Mouse (Mus musculus): ENCODE data around the gene Secisbp2l.

Gene Secisbp2l

DNA sequence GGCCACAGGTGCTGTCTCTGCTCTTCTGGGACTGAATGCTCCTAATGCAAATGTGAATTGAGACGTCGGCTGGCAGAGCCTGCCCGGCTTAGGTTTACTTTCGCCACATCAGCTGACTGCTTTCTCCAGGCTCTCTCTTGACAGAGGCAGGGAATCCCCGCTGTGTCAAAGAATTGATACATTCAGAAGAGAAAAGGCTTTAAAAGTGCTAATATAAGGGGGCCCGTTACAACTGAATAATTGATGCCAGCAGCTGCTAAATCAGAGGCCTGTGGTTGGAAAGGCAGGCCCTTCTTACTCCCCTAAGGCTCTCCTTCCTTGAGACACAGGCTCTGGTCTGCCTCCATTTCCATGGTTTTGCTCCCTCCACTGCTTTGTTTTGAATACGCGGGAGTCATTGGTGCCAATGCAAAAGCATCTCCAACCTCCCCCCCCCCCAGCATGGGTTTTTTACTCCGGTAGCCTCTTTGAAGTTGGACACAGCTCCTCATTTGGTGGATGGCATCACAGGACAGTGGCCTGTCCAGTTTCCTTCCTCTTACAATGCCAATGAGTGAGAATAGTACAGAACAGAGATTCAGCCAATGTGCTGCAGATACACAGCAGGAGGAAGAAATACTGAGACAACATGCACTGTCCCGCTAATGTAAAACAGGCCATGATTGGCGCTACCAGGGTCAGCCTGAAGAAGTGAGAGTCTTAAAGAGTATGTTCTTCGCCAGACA lies 77.6 kb downstream of the Secisbp2l start:
- DNase-seq (ENCODE audit: low spot score in 2 of 2), result no peak

DNA sequence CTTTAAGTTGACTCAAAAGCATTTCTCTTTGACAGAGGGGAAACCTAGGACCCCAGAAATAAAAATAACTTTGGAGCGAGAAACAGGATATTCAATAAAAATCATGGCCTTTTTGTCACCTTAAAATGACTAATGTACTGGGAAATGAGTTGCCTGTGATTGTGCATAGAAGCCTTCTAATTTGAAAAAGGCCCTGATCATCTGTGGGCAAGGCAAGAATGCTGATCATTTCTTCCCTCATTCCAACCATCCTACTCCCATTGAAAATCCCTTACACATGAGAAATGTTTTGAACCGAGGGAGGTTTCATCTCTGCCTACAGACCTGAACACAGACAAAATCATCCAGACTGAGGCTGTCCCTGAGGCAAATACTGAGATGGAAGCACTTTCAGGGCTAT lies 79.8 kb downstream of the Secisbp2l start:
- no peak for DNase-seq (ENCODE audit: low spot score in 2 of 2)

DNA sequence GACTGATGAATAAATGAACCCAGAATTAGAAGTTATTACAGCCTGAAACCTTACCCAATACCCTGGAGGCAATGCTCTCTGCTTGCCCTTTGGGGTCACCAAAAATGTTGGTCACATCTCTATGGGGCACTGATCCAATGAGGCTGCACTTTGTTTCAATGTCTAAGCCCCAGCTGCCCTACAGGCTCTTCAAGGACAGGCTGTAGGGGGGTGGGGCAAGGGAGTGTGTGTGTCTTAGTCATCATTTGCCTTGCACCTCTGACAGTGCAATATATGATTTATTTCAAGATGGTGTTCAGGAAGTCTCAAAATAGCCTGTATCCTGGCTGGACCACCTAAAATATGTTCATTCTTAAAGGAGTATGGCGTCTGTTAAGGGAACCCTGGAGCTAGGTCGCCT lies 81.1 kb downstream of the Secisbp2l start:
- no peak for DNase-seq (ENCODE audit: low spot score in 2 of 2)

DNA sequence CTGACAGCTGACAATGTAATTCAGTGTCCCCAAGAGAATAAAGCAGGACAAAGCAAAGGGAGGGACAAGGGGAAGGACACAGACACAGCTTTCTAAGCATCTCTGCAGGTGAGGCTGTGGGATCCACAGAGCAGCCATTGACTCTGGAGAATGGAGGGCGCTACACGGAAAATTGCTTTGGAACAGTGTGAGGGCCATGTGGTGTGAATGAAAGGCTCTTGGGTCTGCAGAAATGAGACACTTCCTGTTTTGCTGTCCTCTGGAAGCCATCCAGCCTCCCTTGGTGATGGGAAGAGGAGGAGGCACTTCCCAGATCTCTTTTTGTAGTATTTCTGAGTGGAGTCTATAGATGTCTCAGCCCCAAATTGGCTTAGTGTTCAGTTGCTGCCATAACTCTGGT lies 86.5 kb downstream of the Secisbp2l start:
- peak in 1 of 2 experiments; percentile 39 for DNase-seq (ENCODE audit: low spot score in 2 of 2)

DNA sequence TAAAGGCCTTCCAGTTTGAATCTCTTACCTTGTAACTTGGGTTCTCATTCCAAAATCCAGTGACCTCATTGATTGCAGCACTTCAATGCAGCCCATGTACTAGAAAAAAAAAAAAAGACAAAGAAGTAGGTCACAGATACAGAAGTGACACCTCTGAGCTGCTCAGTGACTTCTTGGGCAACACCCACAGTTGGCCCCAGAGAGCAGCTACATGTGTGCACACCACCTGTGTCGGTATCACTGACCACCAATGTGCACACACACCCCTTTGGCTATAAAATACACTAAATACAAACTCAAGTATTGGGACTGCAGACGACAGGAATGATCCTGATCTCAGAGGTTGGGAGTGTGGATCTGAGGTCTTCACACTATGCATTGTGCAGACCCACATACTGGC lies 87.9 kb downstream of the Secisbp2l start:
- DNase-seq (ENCODE audit: low spot score in 2 of 2), result no peak

DNA sequence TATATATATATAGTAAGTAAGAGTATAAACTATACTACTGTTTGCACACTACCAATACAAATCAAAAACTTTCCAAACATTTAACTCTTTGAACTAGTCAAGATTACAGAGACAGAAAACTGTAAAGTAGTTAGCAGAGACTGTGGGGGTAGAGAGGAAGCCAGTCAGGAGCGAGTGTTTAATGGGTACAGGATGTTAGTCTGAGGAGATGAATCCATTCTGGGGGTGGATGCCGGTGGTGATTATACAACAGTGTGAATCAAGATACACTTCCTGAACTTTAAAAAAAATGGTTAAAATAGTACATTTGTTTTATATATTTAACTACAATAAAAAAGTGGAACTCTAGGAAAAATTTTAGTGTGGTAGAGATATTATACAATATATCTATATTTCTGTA lies 90.7 kb downstream of the Secisbp2l start:
- DNase-seq (ENCODE audit: low spot score in 2 of 2), result no peak

Measured in right cerebral cortex, postnatal 10 days (tissue).